Mouse (Mus musculus): ENCODE results near the gene Akap5.

- TF ChIP-seq GATA1 (IDR thresholded peaks at IDR 0.05; ENCODE audit: low read length) = no peak
- TF ChIP-seq TAL1 (IDR thresholded peaks at IDR 0.05; ENCODE audit: low read length) = no peak
Observed at GRCm38 (mm10) chr12:76374911-76375310, 50.2 kb downstream of the Akap5 start.

Data from erythroblast, embryonic 14.5 days (primary cell).